Mouse (Mus musculus) testis, postnatal 10 days (tissue): ENCODE data around the gene Nat8.
"Not testable (repeated sequence)": the region's sequence is repeated elsewhere in the genome, so short reads cannot be mapped to it uniquely, and the experiment has no call there.

Experiments used
- DNase-seq: peaks from one replicate; pipeline ENCODE4 v3.0.0; 2021; ENCODE audit warnings: low spot score

The Nat8 gene

DNA sequence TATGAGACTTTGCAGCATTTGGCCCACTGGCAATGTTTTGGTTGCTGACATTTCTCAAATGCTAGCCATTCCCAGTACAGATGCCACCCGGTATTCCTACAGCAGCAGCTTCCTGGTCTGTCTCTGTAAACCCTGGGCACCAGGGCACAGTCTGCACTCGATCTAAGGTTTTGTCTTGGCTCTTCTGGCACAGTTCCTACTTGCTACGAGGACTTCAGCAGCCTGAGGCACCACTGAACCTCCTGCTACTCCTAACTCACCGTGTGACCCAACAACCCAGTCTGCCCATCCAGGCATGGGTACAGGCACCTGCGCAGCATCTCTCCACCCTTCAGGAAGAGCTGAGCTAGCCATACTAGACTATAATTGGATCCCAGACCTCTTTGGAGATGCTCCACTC, 4.2 kb upstream of the Nat8 start:
- DNase-seq: not testable (repeated sequence)

DNA sequence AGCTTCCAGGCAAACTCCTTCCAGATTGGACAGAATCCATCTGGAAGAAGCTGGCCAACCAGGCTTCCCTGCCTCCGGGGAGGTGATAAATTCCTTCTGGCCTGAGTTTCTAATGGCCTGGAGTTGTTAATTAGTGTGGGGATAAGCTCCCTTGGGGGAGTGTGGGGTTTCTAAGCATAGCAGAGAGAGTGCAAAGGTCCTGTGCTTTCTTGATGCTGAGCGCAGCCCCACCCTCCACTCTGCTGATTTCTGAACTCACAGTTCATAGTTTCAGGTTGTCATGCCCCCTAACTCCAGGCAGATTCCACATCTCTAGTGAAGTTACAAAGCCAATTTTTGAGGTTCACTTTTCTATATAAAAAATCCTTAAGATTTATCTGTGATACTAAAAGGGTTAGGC, 3.2 kb upstream of the Nat8 start:
- not testable (repeated sequence) for DNase-seq

DNA sequence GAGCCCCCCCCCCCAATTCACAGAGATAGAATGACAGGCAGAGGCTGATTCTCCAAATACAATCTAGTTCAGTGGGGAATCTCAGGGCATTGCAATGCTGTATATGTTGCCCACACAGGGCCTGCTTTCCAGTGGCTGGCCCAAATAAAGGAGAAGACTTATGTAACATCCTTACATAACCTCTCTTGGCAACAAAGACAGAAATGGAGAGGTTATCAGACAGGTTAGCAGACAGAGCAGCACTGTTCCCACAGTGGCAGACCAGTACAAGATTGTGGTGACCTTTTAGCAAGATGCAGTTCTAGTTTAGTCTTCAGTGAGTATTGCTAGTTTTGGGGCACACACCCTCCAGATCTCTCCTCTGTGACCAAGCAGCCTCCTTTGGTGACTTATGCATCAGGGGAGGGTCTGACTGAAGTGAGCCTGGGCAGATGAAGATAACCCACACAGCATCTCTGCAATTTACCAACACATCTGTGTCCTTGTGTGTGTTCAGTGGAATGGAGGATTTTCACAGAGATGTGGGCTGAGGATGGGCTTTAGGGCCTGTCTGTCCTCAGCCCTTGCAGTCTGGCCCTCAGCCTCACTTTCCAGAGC, 2.7 kb upstream of the Nat8 start:
- DNase-seq: not testable (repeated sequence)

DNA sequence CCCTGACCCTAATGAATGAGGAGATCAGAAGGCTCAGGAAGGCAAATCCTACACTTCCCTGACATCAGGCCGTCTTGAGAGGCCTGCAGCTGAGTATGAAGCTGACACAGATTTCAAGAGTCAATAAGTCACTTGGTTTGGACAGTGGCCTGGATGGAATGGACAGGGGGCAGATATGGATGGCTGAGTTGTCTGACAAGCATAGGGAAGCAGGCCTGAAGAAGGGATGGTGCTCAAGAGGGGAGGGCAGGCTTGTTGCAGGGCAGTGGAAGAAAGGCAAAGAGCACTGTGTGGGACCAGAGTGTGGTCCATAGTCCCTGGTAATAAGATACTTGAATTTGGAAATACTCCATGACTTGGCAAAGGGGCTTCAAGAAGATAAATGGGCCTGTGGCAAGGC, 2.4 kb downstream of the Nat8 start:
- DNase-seq: no peak

DNA sequence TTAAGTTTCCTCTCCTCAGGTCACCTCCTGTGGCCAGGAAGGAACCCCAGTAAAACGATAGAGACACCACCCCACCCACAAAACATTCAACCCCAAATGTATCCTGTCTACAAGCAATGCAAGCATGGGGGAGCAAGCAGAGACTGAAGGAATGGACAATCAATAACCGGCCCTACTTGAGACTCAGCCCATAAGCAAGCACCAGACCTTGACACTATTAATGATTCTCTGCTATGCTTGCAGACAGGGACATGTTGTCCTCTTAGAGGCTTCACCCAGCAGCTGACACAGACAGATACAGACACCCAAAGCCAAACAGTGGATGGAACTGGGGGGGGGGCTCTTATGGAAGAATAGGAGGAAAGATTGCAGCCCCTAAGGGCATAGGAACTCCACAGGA, 6.0 kb downstream of the Nat8 start:
- no peak for DNase-seq

GRCm38 (mm10) chr6:85823382-85824090, 8.3 kb downstream of the Nat8 start:
- no peak for DNase-seq

DNA sequence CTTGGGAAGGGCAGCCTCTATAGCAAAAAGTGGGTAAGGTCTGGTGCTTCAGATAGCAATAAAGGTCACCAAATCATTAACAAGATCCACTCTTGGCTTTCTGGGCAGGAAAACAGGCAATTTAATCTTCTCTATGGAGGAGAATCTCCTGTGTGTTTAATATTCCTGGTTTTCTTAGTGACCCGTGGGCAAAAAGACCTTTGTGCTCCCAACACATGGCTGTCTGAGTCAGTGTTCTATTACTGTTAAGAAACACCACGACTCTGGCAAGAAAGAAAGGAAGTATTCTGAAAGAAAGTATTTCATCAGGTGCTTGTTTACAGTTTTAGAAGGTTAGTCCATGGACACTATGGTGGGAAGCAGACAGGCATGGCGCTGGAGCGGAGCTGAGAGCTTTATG, 9.6 kb downstream of the Nat8 start:
- DNase-seq: no peak

DNA sequence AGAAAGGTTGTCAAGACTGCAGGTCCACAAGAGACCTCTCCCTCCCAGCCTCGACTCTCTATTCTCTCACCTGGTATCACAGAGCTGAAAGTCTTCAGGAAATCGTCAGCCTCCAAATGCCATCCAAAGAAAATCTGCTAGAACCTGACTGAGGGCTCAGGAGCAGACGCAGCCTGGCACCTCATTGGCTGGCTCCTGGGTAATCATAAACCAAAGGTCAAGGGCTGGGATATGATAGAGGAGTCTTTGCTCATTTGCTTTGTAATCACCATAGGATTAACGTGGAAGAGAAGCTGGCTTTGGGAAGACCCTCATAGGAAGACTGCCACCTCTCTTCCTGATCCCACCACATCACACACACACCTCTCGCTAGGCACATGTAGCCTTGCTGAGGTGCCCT, 11.0 kb downstream of the Nat8 start, which contains the start of the genes Nat8f6 and Nat8f5:
Gene Nat8f6, minus strand, starts transcription at position 118 of the 400 bp plus-strand sequence.
Gene Nat8f5, minus strand, starts transcription at position 136 of the 400 bp plus-strand sequence.
- DNase-seq: no peak

- no peak for DNase-seq
Observed at GRCm38 (mm10) chr6:85818338-85818737, 13.5 kb downstream of the Nat8 start.

- DNase-seq: no peak
Observed at GRCm38 (mm10) chr6:85813339-85813738, 18.5 kb downstream of the Nat8 start.

- DNase-seq: not testable (repeated sequence)
Observed at GRCm38 (mm10) chr6:85810942-85811537, 20.8 kb downstream of the Nat8 start.

GRCm38 (mm10) chr6:85810514-85810913, 21.4 kb downstream of the Nat8 start:
- not testable (repeated sequence) for DNase-seq

- not testable (repeated sequence) for DNase-seq
Observed at GRCm38 (mm10) chr6:85809784-85810183, 22.1 kb downstream of the Nat8 start.

- not testable (repeated sequence) for DNase-seq
Observed at GRCm38 (mm10) chr6:85803180-85803579, 28.7 kb downstream of the Nat8 start.
